Mouse (Mus musculus) liver, embryonic 13.5 days (tissue): ENCODE measurements around the gene Maml1. TPM values are rescaled to one million over a fixed set of nuclear protein-coding genes. Genes with fewer than 3 reads are reported as not detected.

ENCODE experiments used
- ATAC-seq: fragments of 200-750 bp; cut with Nextera tagmentation; 2 replicates; pipeline ENCODE4 v1.8.0; 2017; ENCODE audit warnings: low read depth, mild to moderate bottlenecking, moderate number of reproducible peaks, moderate library complexity
- DNase-seq: peaks from one replicate; pipeline ENCODE4 v3.0.0; 2022
- H3K27ac ChIP-seq: fragments of 300-500 bp; sonication (generic); 2 replicates; pipeline ENCODE4 v1.5.1; 2015; ENCODE audit warnings: moderate library complexity, mild to moderate bottlenecking, inconsistent platforms
- H3K27me3 ChIP-seq: fragments of 300-500 bp; sonication (generic); 2 replicates; pipeline ENCODE4 v1.6.1; 2015; ENCODE audit warnings: mild to moderate bottlenecking, inconsistent platforms
- H3K36me3 ChIP-seq: fragments of 300-500 bp; sonication (generic); 2 replicates; pipeline ENCODE4 v1.6.1; 2015; ENCODE audit warnings: mild to moderate bottlenecking, inconsistent platforms
- H3K4me1 ChIP-seq: fragments of 300-500 bp; sonication (generic); replicated peaks from 2 replicates; pipeline ENCODE4 v1.6.1; 2015; ENCODE audit warnings: inconsistent platforms
- H3K4me2 ChIP-seq: fragments of 300-500 bp; sonication (generic); 2 replicates; pipeline ENCODE4 v1.6.1; 2015; ENCODE audit warnings: inconsistent platforms, mild to moderate bottlenecking, moderate library complexity
- H3K4me3 ChIP-seq: fragments of 300-500 bp; sonication (generic); replicated peaks from 2 replicates; pipeline ENCODE4 v1.5.1; 2015; ENCODE audit warnings: mild to moderate bottlenecking, inconsistent platforms
- H3K9ac ChIP-seq: fragments of 300-500 bp; sonication (generic); 2 replicates; pipeline ENCODE4 v1.6.1; 2015; ENCODE audit warnings: mild to moderate bottlenecking, inconsistent platforms
- H3K9me3 ChIP-seq: fragments of 300-500 bp; sonication (generic); replicated peaks from 2 replicates; pipeline ENCODE4 v1.6.1; 2016; ENCODE audit warnings: inconsistent platforms
- WGBS: fragments of 180-500 bp; shearing (Covaris S2); methylation state at CpG from one replicate; pipeline ENCODE4 v1.1.7; 2015; ENCODE audit not compliant: insufficient replicate concordance; 5-methylcytosine and 5-hydroxymethylcytosine counted together
- polyA plus RNA-seq: library from polyadenylated mRNA; unstranded; fragments of >200 nt; fragmentation: Nextera tagmentation; extraction: Ambion mirVana; gene quantifications from 2 replicates; pipeline ENCODE4 v1.2.1, GENCODE M21; 2015

Maml1 gene
- polyA plus RNA-seq, 1 experiment from 2014 or later, result 1.4 TPM

DNA sequence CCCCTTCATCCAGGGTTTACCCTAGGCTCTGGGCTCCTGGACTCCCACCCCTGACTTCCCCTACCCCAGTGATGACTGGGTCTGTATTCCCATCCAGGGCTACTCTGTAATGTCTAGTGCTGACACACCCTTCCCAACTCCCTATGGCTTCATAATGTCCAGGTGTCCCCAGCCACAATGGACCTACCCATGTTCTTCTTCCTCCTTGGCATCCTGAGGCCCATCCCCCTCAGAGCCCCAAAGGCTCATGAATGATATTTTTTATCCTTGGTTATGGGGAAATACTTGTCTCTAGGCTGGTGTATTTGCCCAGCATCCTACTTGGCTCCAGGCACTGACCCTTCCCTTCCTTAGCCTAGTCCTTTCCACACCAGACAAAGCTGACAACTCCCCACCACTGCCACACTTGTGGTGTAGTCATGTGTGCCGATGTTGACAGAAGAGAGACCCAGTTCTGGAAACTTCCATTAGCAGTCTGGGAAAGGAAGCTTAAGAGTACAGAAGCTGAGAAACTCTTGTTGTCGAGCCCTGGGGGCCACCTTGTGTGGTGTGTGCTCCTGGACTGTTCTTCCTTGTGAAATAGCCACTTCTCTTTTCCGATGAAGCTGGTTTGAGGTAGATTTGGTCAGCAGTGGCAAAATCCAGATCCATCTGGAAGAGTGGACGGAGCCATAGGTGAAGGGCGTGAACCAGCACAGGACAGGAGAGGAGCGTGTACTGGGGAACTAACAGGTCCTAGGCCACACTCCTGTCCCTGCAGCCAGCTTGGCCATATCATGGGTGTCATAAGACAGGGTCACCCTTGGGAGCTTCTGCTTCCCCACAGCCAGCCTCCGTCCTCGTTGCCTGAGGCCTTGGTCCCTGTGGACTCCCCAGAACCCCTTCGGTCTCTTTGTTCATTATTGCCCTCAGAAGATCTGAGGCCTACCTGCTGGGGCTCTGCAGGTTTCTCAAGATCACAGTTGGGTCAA lies 53.0 kb downstream of the Maml1 start:
- Histone ChIP-seq H3K36me3 (peaks cover 15% of the 10 kb centered on the region), H3K27me3 (peaks cover 3% of the 10 kb centered on the region; the same call in 1 of the 2 replicates), H3K4me2 (peak overlapping the region; percentile 99; the same call in 1 of the 2 replicates), H3K4me1 (peaks cover 50% of the 10 kb centered on the region), H3K4me3 (no peak overlapping the region), H3K27ac (peak overlapping the region; percentile 2), H3K9me3 (no peaks in the 10 kb centered on the region), H3K9ac (0 out of 2 replicates have a peak overlapping the region, but pooled peaks have one; percentile 2)
- DNase-seq (no peak), ATAC-seq (no peak)
- WGBS, result 69% methylated on average over 9 of the region's 9 CpGs

DNA sequence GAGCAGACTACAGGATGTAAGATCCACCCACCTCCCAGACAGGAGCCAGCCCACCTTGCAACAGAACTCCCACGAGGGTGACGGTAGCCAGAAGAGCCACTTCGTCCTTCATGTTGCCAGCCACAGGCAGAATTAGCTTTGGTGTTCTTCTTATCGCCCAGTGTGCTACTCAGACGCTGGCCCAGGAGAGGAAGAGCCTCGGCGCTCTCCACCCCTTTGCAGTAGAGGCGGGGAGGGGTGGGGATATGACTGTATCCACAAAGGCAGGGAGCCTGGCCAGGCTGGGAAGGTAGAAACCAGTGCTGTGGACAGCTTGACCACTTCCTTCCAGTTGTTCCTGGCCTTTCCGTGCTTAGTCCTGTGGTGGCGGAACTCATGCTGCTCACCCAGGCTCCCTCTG lies 53.8 kb downstream of the Maml1 start, which contains the start of gene Ltc4s:
Ltc4s (minus strand) TSS at position 293 of the 400 bp plus-strand sequence.
- Histone ChIP-seq H3K4me2 (peak within 1 kb of the TSS; percentile 99), H3K36me3 (peaks cover 23% of the 10 kb centered on the region), H3K9me3 (no peaks in the 10 kb centered on the region), H3K4me1 (peaks cover 50% of the 10 kb centered on the region), H3K27ac (peak within 1 kb of the TSS; percentile 65), H3K9ac (peak within 1 kb of the TSS; percentile 75), H3K27me3 (peaks cover 3% of the 10 kb centered on the region; the same call in 1 of the 2 replicates), H3K4me3 (peak within 1 kb of the TSS; percentile 72)
- no peak for DNase-seq
- 9% methylated on average over 10 of the region's 10 CpGs for WGBS
- ATAC-seq, result 0 out of 2 replicates have a peak, but pooled peaks have one; percentile 27

DNA sequence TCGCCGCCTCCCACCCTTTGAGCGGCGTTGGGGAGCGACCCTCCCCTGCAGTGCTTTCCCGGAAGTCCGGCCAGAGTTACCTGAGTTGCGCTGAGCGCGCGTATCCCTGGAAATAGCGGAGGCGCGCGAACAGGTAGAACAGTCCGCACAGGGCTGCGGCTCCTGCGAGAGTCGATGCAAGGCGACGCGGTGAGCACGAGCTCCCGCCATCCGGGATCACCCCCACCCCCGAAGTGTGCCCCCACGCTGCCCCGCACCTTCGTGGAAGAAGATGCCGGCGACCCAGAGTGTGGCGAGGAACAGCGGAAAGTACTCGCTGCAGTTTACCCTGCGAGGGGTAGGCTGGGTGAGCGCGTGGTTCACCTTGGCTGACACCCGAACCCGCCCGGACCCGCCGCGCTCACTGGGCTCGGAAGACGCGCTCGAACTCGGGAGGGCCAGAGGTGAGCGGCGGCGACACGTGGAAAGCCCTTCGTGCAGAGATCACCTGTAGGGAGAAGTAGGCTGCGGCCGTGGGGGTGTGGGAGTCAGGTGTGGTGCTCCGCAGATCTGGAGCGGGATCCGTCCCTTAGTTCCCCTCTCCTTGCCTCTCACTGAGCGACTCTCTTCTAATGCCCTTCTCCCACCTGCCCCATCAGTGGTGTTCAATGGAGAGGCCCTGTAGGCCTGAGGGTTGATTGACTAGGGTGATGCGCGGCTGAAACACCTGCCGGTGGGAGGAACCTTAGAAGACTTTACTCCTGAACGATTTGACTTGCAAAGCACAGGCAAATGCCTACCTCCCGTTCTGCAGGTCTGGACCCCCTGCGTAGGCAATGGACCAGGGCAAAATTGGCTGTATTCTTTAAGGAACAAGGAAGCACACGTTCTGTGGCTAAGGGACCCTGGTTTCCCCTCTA lies 54.9 kb downstream of the Maml1 start:
- Histone ChIP-seq H3K4me2 (peak overlapping the region; percentile 99), H3K9ac (peak overlapping the region; percentile 75), H3K27ac (no peak overlapping the region), H3K4me3 (peak overlapping the region; percentile 72), H3K9me3 (no peaks in the 10 kb centered on the region), H3K4me1 (peaks cover 50% of the 10 kb centered on the region), H3K36me3 (peaks cover 34% of the 10 kb centered on the region), H3K27me3 (peaks cover 3% of the 10 kb centered on the region; the same call in 1 of the 2 replicates)
- DNase-seq (no peak), ATAC-seq (peak; percentile 28)
- WGBS, result 2% methylated on average over 66 of the region's 66 CpGs

DNA sequence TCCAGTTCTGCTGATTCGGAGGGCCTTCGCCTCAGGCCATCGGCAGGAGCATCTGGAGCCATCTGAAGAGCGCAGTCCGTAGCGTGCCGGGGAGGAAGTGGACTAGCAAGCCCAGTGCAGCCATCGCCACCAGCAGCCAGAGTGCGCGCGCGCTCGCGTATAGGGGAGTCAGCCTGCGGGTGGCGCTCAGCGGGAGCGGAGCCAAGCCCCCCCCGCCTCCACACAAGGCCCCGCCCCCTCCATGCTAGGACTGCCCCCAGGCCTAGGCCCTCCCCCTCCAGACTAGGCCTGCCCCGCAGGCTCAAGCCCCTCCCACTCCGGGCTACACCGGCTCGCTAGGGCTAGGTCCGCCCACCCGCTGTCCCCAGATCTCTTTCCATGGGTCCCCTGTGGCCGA lies 55.6 kb downstream of the Maml1 start:
- 2% methylated on average over 26 of the region's 27 CpGs for WGBS
- peaks cover 41% of the 10 kb centered on the region for H3K36me3 ChIP-seq
- ATAC-seq (peak; percentile 90), DNase-seq (peak; percentile 88)
- peak overlapping the region; percentile 75 for H3K9ac ChIP-seq
- peaks cover 52% of the 10 kb centered on the region for H3K4me1 ChIP-seq
- H3K9me3 ChIP-seq, result no peaks in the 10 kb centered on the region
- peak overlapping the region; percentile 72 for H3K4me3 ChIP-seq
- peak overlapping the region; percentile 35 for H3K27ac ChIP-seq
- H3K27me3 ChIP-seq, result peaks cover 3% of the 10 kb centered on the region; the same call in 1 of the 2 replicates
- H3K4me2 ChIP-seq, result peak overlapping the region; percentile 99

DNA sequence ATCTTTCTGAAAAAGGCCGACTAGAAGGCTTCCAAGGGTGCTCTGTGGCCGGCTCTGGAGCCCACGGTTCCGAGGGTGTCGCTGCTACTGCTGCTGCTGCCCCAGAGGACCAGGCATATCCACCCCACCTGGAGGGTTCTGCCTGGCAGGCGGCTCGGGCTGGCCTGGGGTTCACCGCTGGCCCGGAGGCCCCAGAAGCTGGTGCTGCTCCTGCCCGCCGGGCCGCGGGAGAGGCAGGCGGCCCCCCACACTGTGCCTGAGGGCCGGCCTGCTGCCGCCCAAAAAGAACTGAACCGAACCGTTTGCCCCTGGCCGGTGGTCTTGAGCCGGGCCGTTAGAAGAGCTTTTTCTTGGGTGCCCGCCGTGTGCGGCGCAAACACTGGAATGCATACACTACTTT lies 57.5 kb downstream of the Maml1 start:
- no peak overlapping the region for H3K9ac ChIP-seq
- H3K27me3 ChIP-seq, result peaks cover 3% of the 10 kb centered on the region; the same call in 1 of the 2 replicates
- H3K4me1 ChIP-seq, result peaks cover 58% of the 10 kb centered on the region
- no peak for ATAC-seq
- H3K36me3 ChIP-seq, result peaks cover 50% of the 10 kb centered on the region
- no peak overlapping the region for H3K4me2 ChIP-seq
- WGBS, result 91% methylated on average over 25 of the region's 25 CpGs
- no peaks in the 10 kb centered on the region for H3K9me3 ChIP-seq
- no peak overlapping the region for H3K4me3 ChIP-seq
- no peak overlapping the region for H3K27ac ChIP-seq
- DNase-seq, result no peak

DNA sequence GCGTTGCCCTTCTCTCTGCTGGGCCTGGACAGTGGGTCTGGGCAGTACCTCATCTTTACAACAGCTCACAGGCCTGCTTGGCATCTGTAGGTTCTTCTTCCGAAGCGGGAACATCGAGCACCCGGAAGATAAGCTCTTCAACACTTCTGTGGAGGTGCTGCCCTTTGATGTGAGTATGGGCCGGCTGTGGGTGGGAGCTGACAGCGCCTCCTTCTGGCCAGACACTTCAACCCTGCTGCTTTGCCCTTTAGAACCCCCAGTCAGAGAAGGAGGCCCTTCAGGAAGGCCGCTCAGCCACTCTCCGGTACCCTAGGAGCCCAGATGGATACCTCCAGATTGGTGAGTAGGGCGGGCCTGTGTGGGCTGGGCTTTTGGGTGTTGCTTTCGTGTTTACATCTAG lies 58.1 kb downstream of the Maml1 start:
- Histone ChIP-seq H3K4me2 (no peak overlapping the region), H3K4me1 (peaks cover 58% of the 10 kb centered on the region), H3K27ac (no peak overlapping the region), H3K9ac (no peak overlapping the region), H3K36me3 (peaks cover 50% of the 10 kb centered on the region), H3K9me3 (no peaks in the 10 kb centered on the region), H3K27me3 (peaks cover 3% of the 10 kb centered on the region; the same call in 1 of the 2 replicates), H3K4me3 (no peak overlapping the region)
- DNase-seq (no peak), ATAC-seq (no peak)
- 84% methylated on average over 11 of the region's 11 CpGs for WGBS

DNA sequence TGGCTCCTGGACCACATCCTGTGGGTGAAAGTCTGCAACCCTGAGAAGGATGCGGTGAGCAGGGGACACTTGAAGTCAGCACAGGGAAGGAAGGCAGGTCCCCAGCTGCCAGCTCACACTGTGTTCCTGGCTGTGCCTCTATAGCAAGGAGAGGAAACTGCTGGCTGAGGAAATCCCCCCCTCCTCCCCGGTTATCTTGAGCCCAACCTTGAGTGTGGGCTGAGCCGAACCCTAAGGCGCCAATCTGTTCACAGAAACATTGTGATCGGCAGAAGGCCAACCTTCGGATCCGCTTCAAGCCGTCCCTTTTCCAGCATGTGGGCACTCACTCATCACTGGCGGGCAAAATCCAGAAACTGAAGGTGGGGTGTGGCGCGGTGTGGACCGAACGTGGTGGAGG lies 59.1 kb downstream of the Maml1 start:
- 79% methylated on average over 13 of the region's 13 CpGs for WGBS
- no peak overlapping the region for H3K27ac ChIP-seq
- peaks cover 51% of the 10 kb centered on the region for H3K36me3 ChIP-seq
- H3K9ac ChIP-seq, result no peak overlapping the region
- H3K9me3 ChIP-seq, result no peaks in the 10 kb centered on the region
- H3K4me2 ChIP-seq, result no peak overlapping the region
- H3K4me1 ChIP-seq, result peaks cover 58% of the 10 kb centered on the region
- ATAC-seq (no peak), DNase-seq (no peak)
- peaks cover 3% of the 10 kb centered on the region; the same call in 1 of the 2 replicates for H3K27me3 ChIP-seq
- H3K4me3 ChIP-seq, result no peak overlapping the region

DNA sequence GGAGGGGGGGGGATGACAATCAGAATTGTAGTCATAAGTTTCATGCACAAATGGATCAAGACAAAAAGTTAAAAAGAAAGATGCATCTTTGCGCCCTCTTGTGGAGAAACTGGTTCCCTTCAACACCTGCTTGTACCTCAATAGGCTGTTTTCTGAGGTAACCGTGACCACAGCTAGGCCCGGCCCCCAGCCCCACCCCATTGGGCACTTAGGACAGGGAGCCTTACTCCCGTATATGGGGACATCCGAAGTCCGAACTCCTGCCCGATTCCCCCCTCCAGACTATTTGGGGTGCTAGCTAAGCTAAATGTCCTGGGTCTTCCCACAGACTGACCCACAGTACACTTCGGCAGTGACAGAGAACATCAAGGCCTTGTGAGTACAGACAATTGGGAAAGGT lies 60.7 kb downstream of the Maml1 start:
- Histone ChIP-seq H3K9me3 (no peaks in the 10 kb centered on the region), H3K9ac (no peak overlapping the region), H3K4me1 (peaks cover 58% of the 10 kb centered on the region), H3K27me3 (no peaks in the 10 kb centered on the region), H3K36me3 (peaks cover 55% of the 10 kb centered on the region), H3K27ac (no peak overlapping the region), H3K4me3 (no peak overlapping the region), H3K4me2 (peak overlapping the region; percentile 44)
- ATAC-seq, result no peak
- DNase-seq, result no peak
- WGBS, result 36% methylated on average over 8 of the region's 8 CpGs

DNA sequence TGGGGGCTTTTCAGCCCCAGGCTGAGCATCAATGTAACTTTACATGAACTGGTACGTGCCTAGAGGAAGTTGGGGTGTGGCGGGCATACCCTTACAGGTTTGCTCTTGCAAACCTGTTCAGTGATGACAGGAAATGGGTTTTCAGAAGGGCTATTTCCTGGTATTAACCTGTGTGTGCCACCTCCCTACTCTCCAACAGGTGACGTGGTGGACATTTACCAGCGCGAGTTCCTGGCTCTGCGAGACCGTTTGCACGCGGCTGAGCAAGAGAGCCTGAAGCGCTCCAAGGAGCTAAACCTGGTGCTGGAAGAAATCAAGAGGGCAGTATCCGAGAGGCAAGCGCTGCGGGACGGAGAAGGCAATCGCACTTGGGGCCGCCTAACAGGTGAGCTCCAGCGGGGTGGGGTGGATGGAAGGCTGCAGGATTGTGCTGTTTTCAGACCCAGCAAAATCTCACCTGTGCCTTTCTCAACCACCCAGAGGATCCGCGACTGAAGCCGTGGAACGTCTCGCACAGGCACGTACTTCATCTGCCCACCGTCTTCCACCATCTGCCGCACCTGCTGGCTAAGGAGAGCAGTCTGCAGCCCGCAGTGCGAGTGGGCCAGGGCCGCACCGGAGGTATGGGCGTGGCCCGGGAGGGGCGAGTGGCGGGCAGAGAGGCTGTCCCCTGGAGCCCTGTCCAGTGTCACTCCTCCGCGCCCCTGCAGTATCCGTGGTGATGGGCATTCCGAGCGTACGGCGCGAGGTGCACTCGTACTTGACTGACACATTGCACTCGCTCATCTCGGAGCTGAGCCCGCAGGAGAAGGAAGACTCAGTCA lies 61.4 kb downstream of the Maml1 start:
- peaks cover 55% of the 10 kb centered on the region for H3K36me3 ChIP-seq

DNA sequence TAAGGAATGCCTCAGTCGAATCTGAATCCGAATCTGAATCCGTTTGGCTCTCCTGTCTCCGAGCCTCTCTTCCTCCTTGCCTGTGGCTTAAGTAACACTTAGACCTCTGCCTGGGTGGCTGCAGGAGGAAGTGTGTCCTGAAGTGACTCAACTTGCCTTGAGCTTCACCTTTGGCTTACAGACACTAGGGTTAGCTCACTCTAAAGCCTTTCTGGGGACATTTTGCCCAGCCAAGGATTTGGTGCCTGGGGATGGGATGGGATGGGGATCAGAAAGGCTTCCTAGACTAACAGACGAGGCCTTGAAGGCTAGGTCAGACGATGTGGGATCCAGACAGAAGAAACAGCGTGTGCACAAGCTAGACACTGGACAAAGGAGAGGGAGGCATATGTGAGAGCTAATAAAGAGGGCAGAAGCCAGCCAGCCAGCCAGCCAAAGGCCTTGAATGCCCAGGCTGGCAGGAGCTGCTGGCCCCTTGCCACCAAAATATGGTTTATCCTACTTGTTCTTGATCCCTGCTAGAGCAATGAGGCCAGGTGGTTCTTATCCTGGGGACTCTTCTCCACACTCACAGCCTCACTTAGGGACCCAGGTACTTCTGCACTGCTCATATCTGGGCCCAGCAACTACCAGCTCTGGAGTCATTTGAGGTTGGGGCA lies 62.7 kb downstream of the Maml1 start:
- Histone ChIP-seq H3K9ac (no peak overlapping the region), H3K36me3 (peaks cover 43% of the 10 kb centered on the region), H3K4me2 (no peak overlapping the region), H3K9me3 (no peaks in the 10 kb centered on the region), H3K27me3 (no peaks in the 10 kb centered on the region), H3K4me1 (peaks cover 57% of the 10 kb centered on the region), H3K4me3 (no peak overlapping the region), H3K27ac (peak overlapping the region; percentile 98)
- ATAC-seq, result no peak
- WGBS, result 64% methylated on average over 7 of the region's 7 CpGs
- no peak for DNase-seq

More for the DNA sequence above, 61.4 kb downstream of the Maml1 start:
- no peaks in the 10 kb centered on the region for H3K27me3 ChIP-seq
- peaks cover 58% of the 10 kb centered on the region for H3K4me1 ChIP-seq
- DNase-seq, result no peak
- H3K27ac ChIP-seq, result no peak overlapping the region
- no peaks in the 10 kb centered on the region for H3K9me3 ChIP-seq
- H3K9ac ChIP-seq, result no peak overlapping the region
- no peak overlapping the region; the same call in 1 of the 2 replicates for H3K4me3 ChIP-seq
- H3K4me2 ChIP-seq, result peak overlapping the region; percentile 44
- WGBS, result 72% methylated on average over 45 of the region's 45 CpGs
- ATAC-seq, result no peak
